Mouse (Mus musculus) midbrain, embryonic 11.5 days (tissue): ENCODE data around the gene Tusc2. TPM values are rescaled to one million over a fixed set of nuclear protein-coding genes. Genes with fewer than 3 reads are reported as not detected.
"Not testable (repeated sequence)": the region's sequence is repeated elsewhere in the genome, so short reads cannot be mapped to it uniquely, and the experiment has no call there.

Source experiments
- ATAC-seq: fragments of 200-750 bp; cut with Nextera tagmentation; 2 replicates; pipeline ENCODE4 v1.8.0; 2017; ENCODE audit warnings: moderate TSS enrichment, moderate library complexity; ENCODE audit not compliant: low FRiP score
- DNase-seq: peaks from one replicate; pipeline ENCODE4 v3.0.0; 2015; ENCODE audit warnings: low spot score; ENCODE audit errors: missing footprints
- H3K27ac ChIP-seq: fragments of 300-500 bp; sonication (generic); 2 replicates; pipeline ENCODE4 v1.5.1; 2014; ENCODE audit warnings: low read depth, low read length
- H3K27me3 ChIP-seq: fragments of 300-500 bp; sonication (generic); 2 replicates; pipeline ENCODE4 v1.6.1; 2014; ENCODE audit warnings: mild to moderate bottlenecking, low read length, moderate library complexity, mixed read lengths; ENCODE audit not compliant: control insufficient read depth, insufficient read depth
- H3K36me3 ChIP-seq: fragments of 300-500 bp; sonication (generic); 2 replicates; pipeline ENCODE4 v1.6.1; 2014; ENCODE audit warnings: mild to moderate bottlenecking, low read length, moderate library complexity, mixed read lengths; ENCODE audit not compliant: control insufficient read depth, insufficient read depth
- H3K4me1 ChIP-seq: fragments of 300-500 bp; sonication (generic); 2 replicates; pipeline ENCODE4 v1.6.1; 2014; ENCODE audit warnings: low read length; ENCODE audit not compliant: control insufficient read depth, insufficient read depth
- H3K4me2 ChIP-seq: fragments of 300-500 bp; sonication (generic); 2 replicates; pipeline ENCODE4 v1.6.1; 2014; ENCODE audit warnings: mild to moderate bottlenecking, moderate library complexity
- H3K4me3 ChIP-seq: fragments of 300-500 bp; sonication (generic); 2 replicates; pipeline ENCODE4 v1.5.1; 2014; ENCODE audit warnings: low read depth, low read length
- H3K9ac ChIP-seq: fragments of 300-500 bp; sonication (generic); 2 replicates; pipeline ENCODE4 v1.6.1; 2014; ENCODE audit warnings: low read length
- H3K9me3 ChIP-seq: fragments of 300-500 bp; sonication (generic); 2 replicates; pipeline ENCODE4 v1.6.1; 2016; ENCODE audit warnings: low read length; ENCODE audit not compliant: control insufficient read depth
- WGBS: fragments of 180-500 bp; shearing (Covaris S2); extraction: QIAGEN DNeasy Blood & Tissue Kit; methylation state at CpG from one replicate; pipeline ENCODE4 v1.1.7; 2014; 5-methylcytosine and 5-hydroxymethylcytosine counted together
- polyA plus RNA-seq: library from polyadenylated mRNA; unstranded; fragments of >200 nt; fragmentation: Nextera tagmentation; extraction: Ambion mirVana; gene quantifications from 2 replicates; pipeline ENCODE4 v1.2.1, GENCODE M21; 2014

The Tusc2 gene
- polyA plus RNA-seq, 1 experiment from 2014 or later, result 94.6 TPM

GRCm38 (mm10) chr9:107569270-107569669, 6.2 kb downstream of the Tusc2 start:
- WGBS, result 0% methylated on average over 23 of the region's 23 CpGs
- H3K9me3 ChIP-seq, result no peaks in the 10 kb centered on the region; the same call in 1 of the 2 replicates
- H3K9ac ChIP-seq, result peak overlapping the region; percentile 95
- no peaks in the 10 kb centered on the region for H3K27me3 ChIP-seq
- H3K27ac ChIP-seq, result peak overlapping the region; percentile 82; the same call in 1 of the 2 replicates
- peak overlapping the region; percentile 88 for H3K4me3 ChIP-seq
- H3K4me2 ChIP-seq, result peak overlapping the region; percentile 60
- DNase-seq, result no peak
- H3K4me1 ChIP-seq, result peaks cover 33% of the 10 kb centered on the region
- H3K36me3 ChIP-seq, result peaks cover 24% of the 10 kb centered on the region
- ATAC-seq, result peak; percentile 58

- H3K9me3 ChIP-seq, result no peaks in the 10 kb centered on the region; the same call in 1 of the 2 replicates
- H3K27me3 ChIP-seq, result no peaks in the 10 kb centered on the region
- peak overlapping the region; percentile 60 for H3K4me2 ChIP-seq
- peaks cover 24% of the 10 kb centered on the region for H3K36me3 ChIP-seq
- H3K27ac ChIP-seq, result no peak overlapping the region
- H3K4me1 ChIP-seq, result peaks cover 33% of the 10 kb centered on the region
- 51% methylated on average over 13 of the region's 13 CpGs for WGBS
- no peak for ATAC-seq
- H3K4me3 ChIP-seq, result peak overlapping the region; percentile 88
- H3K9ac ChIP-seq, result peak overlapping the region; percentile 95
- no peak for DNase-seq
Measured at GRCm38 (mm10) chr9:107570016-107570415, 7.0 kb downstream of the Tusc2 start.

GRCm38 (mm10) chr9:107570845-107571244, 7.8 kb downstream of the Tusc2 start:
- WGBS, result 96% methylated on average over 21 of the region's 21 CpGs

GRCm38 (mm10) chr9:107571534-107572326, 8.7 kb downstream of the Tusc2 start:
- Histone ChIP-seq H3K4me1 (peaks cover 37% of the 10 kb centered on the region), H3K36me3 (peaks cover 24% of the 10 kb centered on the region), H3K9me3 (no peaks in the 10 kb centered on the region; the same call in 1 of the 2 replicates), H3K4me3 (0 out of 2 replicates have a peak overlapping the region, but pooled peaks have one; percentile 0), H3K9ac (no peak overlapping the region), H3K4me2 (no peak overlapping the region), H3K27me3 (no peaks in the 10 kb centered on the region), H3K27ac (no peak overlapping the region)
- DNase-seq, result no peak
- ATAC-seq, result no peak
- 96% methylated on average over 22 of the region's 22 CpGs for WGBS

More at GRCm38 (mm10) chr9:107570845-107571244, 7.8 kb downstream of the Tusc2 start:
- ATAC-seq (no peak), DNase-seq (no peak)
- peak overlapping the region; percentile 60; the same call in 1 of the 2 replicates for H3K4me2 ChIP-seq
- peak overlapping the region; percentile 95; the same call in 1 of the 2 replicates for H3K9ac ChIP-seq
- no peaks in the 10 kb centered on the region for H3K27me3 ChIP-seq
- 0 out of 2 replicates have a peak overlapping the region, but pooled peaks have one; percentile 0 for H3K4me3 ChIP-seq
- H3K9me3 ChIP-seq, result no peaks in the 10 kb centered on the region; the same call in 1 of the 2 replicates
- no peak overlapping the region for H3K27ac ChIP-seq
- H3K36me3 ChIP-seq, result peaks cover 24% of the 10 kb centered on the region
- peaks cover 33% of the 10 kb centered on the region for H3K4me1 ChIP-seq

GRCm38 (mm10) chr9:107572327-107572662, 9.2 kb downstream of the Tusc2 start:
- H3K4me3 ChIP-seq, result no peak overlapping the region
- H3K4me2 ChIP-seq, result no peak overlapping the region
- H3K9ac ChIP-seq, result no peak overlapping the region
- ATAC-seq (no peak), DNase-seq (no peak)
- WGBS, result 94% methylated on average over 2 of the region's 2 CpGs
- H3K36me3 ChIP-seq, result peaks cover 24% of the 10 kb centered on the region
- no peaks in the 10 kb centered on the region for H3K27me3 ChIP-seq
- H3K4me1 ChIP-seq, result peaks cover 37% of the 10 kb centered on the region
- H3K9me3 ChIP-seq, result no peaks in the 10 kb centered on the region; the same call in 1 of the 2 replicates
- H3K27ac ChIP-seq, result no peak overlapping the region

GRCm38 (mm10) chr9:107573774-107574173, 10.7 kb downstream of the Tusc2 start:
- H3K4me2 ChIP-seq, H3K4me3 ChIP-seq, ATAC-seq, H3K27ac ChIP-seq, H3K9me3 ChIP-seq, H3K27me3 ChIP-seq, DNase-seq, H3K9ac ChIP-seq: not testable (repeated sequence)
- Histone ChIP-seq H3K4me1 (peaks cover 29% of the 10 kb centered on the region), H3K36me3 (peaks cover 24% of the 10 kb centered on the region)
- 80% methylated on average over 6 of the region's 6 CpGs for WGBS

- ATAC-seq (no peak), DNase-seq (no peak)
- Histone ChIP-seq H3K9me3 (no peaks in the 10 kb centered on the region; the same call in 1 of the 2 replicates), H3K27ac (no peak overlapping the region; the same call in 1 of the 2 replicates), H3K4me3 (no peak overlapping the region), H3K27me3 (no peaks in the 10 kb centered on the region), H3K4me2 (no peak overlapping the region), H3K9ac (no peak overlapping the region), H3K4me1 (peaks cover 26% of the 10 kb centered on the region), H3K36me3 (peaks cover 24% of the 10 kb centered on the region)
- 88% methylated on average over 14 of the region's 14 CpGs for WGBS
Measured at GRCm38 (mm10) chr9:107575579-107576356, 12.7 kb downstream of the Tusc2 start.

- Histone ChIP-seq H3K9ac (peak within 1 kb of the TSS; percentile 36), H3K4me1 (peaks cover 26% of the 10 kb centered on the region), H3K9me3 (no peaks in the 10 kb centered on the region; the same call in 1 of the 2 replicates), H3K36me3 (peaks cover 20% of the 10 kb centered on the region), H3K27ac (peak within 1 kb of the TSS; percentile 20), H3K4me2 (peak within 1 kb of the TSS; percentile 51), H3K27me3 (no peaks in the 10 kb centered on the region), H3K4me3 (peak within 1 kb of the TSS; percentile 33)
- WGBS, result 29% methylated on average over 16 of the region's 16 CpGs
- DNase-seq, result peak; percentile 93
- ATAC-seq, result peak; percentile 83
Measured at GRCm38 (mm10) chr9:107576357-107577107, 13.5 kb downstream of the Tusc2 start, which contains the start of gene Hyal1. TSS of gene Hyal1 (plus strand) at chr9:107576927.
